Mouse (Mus musculus): ENCODE data around the gene Cd86. TPM values are rescaled to one million over a fixed set of nuclear protein-coding genes. Genes with fewer than 3 reads are reported as not detected.

Gene Cd86
- polyA plus RNA-seq, 1 experiment from 2014 or later = 7.8 TPM

Other genes starting within 250 kb of the Cd86 start
- 68.5 and 84.9 TPM in 2 replicates for gene Stfa3, start 210.7 kb downstream of the Cd86 start, polyA plus RNA-seq (2015; fragmentation: Nextera tagmentation; extraction: Ambion mirVana)
- not detected in 2 replicates for gene Casr, start 103.9 kb downstream of the Cd86 start, polyA plus RNA-seq (2015; fragmentation: Nextera tagmentation; extraction: Ambion mirVana)
- gene Ildr1, start 27.9 kb upstream of the Cd86 start, polyA plus RNA-seq (2015; fragmentation: Nextera tagmentation; extraction: Ambion mirVana) = 0.03 and 0.21 TPM in 2 replicates
- 1.7 and 2.0 TPM in 2 replicates for gene Slc15a2, start 118.9 kb upstream of the Cd86 start, polyA plus RNA-seq (2015; fragmentation: Nextera tagmentation; extraction: Ambion mirVana)
- gene Iqcb1, start 162.3 kb upstream of the Cd86 start, polyA plus RNA-seq (2015; fragmentation: Nextera tagmentation; extraction: Ambion mirVana) = 7.7 and 9.1 TPM in 2 replicates
- gene Eaf2, start 208.9 kb upstream of the Cd86 start, polyA plus RNA-seq (2015; fragmentation: Nextera tagmentation; extraction: Ambion mirVana) = 0.21 and 0.39 TPM in 2 replicates
- gene Golgb1, start 209.1 kb upstream of the Cd86 start, polyA plus RNA-seq (2015; fragmentation: Nextera tagmentation; extraction: Ambion mirVana) = 22.7 and 24.7 TPM in 2 replicates